Mouse (Mus musculus): Measurements from ENCODE around the gene Col4a2.

Col4a2 gene

DNA sequence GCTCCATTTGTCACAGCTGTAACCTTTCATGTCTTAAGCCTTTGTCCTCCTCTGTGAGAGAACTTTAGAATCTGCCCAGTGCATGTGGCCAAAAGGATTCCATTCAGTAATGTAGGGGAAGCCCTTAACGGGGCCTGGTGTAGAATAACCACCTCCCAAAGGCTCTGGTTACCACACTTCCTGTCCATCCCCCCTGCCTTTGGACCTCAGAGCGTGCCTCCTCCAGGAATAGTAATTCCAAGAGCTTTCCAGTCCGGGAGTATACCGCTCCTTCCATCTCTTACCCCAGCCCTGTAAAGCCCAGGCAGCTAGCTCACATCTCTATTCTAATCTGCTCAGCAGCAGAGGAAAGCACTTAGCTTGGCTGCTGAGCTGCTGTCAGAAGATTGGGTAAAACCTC lies 14.7 kb downstream of the Col4a2 start:
- DNase-seq: no peak

DNA sequence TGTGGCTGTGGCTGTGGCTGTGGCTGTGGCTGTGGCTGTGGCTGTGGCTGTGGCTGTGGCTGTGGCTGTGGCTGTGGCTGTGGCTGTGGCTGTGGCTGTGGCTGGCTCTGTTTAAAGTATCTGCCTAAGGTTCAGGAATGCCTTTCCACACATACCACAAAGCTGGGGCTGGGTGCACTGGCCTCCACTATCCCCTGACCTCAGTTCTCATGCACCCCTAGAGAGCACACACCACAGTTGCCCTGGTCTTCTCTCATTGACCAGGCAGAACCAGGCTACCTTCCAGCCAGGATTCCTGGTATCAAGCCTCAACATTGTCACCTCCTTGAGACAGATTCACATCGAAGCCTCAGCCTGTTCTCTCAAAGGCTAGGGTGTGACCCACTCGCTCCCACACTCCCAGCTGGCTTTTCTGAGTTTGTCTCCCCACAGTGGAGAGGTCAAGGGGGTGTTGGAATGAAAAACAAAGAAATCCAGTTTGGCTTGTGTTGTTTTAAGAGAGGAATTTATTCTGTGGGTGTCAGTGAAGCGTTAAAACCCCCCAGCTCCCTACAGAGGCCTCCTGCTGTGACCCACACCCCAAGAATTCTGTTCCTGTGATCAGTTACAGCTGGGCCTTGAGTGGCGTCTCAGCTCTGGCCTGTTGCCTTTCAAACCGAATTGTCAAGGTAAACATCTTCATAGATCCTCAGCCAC lies 15.3 kb downstream of the Col4a2 start:
- no peak for DNase-seq

DNA sequence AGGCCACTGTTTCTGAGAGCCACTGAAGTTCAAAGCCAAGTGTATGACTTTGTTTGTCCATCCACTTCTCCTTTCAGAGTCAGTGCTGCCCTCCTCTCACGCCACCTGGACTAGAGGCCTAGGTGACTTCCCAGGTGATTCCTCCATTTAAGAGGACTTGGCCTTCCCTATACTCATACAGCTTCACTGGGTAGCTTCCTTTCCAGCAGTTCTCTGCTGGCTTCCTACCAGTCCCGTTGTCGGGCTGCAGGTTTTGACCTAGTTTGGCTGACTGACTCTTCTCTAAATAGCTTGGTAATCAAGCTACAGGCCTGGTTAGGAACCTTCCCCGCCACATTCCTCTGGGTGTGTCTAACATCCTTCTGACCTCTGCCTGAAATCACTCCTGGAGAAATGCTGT lies 19.0 kb downstream of the Col4a2 start:
- DNase-seq: no peak

DNA sequence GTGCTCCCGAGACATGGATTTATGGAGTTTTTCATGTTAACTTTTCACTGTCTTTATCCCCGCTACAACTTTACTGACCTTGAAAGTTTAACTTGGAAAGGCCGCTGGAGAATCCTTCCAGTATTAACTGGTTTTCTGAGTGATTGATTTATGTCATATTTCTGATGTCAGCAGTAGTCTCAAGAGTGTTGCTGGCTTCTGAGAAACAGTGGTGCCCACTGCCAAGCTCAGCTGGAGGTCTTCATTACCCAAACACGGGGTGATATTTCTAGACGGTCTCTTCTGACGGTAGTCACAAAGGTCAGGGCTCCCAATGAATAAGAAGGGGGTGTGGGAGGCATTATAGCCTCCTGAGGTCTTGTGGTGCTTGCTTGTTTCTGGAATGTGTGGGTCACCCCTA lies 21.1 kb downstream of the Col4a2 start:
- no peak for DNase-seq

DNA sequence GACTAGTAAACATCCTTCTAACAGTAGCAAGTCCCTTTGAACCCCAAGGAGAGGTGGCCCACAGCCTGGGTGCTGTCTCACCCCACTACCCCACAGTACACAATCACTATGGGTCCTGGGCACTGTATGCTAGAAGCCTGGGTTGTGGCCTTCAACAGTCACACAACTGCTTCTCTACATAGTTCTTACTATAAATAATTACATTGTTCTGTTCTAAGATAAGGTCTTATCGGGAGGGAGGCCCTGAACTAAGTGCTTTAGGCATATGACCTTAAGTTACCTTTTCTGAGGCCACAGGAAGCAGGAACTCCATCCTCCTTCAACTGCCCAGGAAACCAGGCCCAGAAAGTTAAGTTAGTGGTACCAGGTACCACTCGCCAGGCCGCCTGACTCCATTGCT lies 21.9 kb downstream of the Col4a2 start:
- DNase-seq: no peak

DNA sequence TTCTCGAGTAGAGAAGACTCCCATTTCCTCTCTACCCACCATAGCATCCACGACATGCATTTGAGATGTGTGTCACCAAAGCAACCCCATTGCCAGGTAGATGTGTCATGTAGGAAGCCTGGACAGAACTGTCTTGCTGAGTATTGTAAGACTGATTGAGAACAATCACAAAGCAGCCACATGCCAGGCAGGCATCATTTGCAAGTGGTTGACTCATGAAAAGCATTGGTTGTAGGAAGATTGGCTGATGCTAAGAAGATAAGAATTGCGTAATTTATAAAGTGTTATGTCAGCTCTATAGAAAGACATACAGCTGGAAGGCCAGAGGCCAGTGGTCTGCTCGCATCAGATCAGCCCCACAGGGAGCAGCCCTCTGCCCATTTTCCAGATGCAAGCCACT lies 22.6 kb downstream of the Col4a2 start:
- no peak for DNase-seq

DNA sequence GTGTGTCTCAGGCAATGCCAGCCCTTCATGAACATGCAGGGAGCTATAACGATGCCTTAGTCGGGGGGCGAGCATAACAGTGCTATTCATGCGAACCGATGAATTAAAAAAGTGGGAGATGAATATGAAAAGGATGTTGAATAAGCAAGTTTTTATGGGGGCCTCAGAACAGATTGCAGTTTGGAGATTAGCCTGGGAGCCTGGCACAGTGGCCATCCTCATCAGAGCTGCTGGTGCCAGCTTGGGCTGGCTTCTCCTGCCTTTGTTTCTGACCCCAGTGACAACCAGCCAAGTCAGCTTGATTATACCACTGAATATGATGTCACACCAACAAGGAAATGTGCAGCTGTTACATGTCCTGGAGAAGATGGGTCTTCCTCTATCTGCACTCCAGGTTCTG lies 23.7 kb downstream of the Col4a2 start:
- no peak for DNase-seq

DNA sequence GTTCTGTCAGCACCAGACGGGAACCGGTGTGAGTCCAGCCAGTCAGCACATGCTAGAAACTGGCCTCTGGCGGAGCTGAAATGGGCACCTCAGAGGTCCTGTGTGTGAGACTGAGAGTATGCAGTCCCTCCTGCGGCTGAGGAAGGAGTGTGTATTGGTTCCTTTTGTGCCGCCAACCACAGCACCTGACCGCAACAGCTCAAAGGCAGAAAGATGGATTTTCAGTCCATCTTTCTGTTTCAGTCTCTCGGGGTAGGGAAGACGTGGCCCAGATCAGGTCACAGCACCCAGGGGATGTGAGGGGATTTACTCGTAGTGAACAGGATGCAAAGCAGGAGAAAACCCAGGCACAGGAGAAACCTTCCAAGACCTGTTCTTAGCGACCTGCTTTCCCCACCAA lies 25.0 kb downstream of the Col4a2 start:
- no peak for DNase-seq

DNA sequence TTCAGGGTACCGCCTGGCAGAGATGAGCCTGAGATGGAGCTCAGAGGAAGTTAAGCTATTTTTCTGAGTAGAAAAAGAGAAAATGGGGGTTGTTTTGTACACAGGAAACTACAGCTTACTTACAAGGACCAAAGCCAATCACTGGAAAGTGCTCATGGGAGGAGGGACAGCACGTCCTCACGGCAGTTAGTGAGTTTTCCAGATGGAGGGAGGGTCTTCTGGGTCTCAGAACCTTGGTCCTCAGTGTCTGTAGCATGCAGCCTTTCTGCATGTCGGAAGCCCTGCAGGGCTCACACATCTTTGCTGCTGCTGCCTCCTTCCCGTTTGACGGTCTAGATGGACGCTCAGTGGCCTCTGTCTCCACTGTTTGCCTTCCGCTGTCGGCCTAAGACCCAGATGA lies 25.9 kb downstream of the Col4a2 start:
- no peak for DNase-seq

DNA sequence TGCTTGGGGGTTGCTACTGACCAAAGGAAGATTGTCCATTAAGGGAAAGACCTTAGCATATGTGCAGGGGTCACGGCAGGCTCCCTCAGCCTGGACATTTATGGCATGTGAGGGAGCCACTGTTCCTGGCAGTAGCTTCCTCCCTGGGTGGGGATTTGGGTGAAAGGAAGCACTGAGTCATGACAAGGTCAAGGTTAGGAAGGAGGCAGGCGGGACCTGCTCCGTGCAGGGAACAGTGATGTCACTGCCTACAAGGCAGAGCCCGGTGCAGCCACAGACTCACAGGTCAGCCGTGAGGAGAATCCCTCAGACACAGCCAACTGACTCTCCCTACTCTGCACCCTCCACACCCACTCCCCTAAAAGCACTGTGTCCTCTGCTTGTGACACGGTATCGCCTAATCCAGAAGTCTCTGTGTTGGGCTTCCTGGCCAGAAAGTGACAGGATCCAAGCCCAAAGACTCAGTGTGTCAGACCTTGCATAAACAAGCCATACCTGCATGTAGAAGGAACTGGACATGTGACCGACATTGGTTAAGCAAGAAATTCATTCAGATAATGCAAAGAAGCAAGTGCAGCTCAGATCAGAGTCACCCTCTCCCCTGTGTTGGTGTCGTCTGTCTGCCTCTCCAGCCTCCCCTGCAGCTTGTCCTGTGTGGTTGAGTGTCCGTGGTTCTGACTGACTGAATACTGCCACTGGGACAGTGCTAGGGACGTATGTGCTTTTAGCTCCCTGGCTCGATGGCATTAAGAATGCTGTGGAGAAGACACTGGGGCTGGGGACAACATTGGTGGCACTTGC lies 27.9 kb downstream of the Col4a2 start:
- DNase-seq: no peak

DNA sequence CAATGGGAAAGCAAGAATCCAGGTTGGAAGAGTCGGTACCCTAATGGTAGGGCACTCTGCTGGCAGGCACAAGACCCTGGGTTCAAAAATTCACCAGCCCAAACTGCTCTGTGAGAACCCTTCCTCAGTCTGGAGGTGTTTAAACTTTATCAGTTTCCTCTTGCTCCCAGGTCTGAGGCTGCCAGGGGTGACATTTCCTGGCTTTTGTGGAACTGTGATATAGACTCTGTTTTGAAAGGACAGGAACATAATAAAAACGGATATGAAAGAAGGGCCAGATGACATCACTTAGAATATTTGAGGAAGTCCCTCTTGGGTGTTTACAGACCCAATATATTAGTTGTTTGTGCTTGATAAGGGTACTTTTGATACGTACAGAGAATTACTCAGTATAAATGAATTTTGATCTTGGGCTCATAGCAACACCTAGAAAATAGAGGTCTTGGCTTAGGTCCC lies 28.5 kb downstream of the Col4a2 start:
- no peak for DNase-seq

DNA sequence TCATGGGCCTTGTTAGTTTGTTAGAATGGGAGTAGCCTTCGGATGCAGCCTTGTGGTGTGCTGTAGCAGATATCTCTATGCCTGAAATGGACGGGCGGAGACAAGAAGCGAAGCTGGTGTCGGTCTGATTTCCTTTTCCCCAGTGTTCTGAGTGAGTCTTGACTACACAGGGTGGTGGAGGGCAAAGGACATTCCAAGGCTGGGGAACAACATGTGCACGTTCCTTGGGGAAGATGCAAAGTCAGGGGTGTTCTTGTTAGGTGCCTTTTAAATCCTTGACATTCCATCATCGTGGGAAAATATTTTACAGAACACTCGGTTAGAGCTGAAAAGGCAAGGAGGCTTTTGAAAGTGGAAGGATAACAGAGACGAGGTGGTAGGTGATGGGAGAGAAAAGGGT lies 31.9 kb downstream of the Col4a2 start:
- DNase-seq: no peak

DNA sequence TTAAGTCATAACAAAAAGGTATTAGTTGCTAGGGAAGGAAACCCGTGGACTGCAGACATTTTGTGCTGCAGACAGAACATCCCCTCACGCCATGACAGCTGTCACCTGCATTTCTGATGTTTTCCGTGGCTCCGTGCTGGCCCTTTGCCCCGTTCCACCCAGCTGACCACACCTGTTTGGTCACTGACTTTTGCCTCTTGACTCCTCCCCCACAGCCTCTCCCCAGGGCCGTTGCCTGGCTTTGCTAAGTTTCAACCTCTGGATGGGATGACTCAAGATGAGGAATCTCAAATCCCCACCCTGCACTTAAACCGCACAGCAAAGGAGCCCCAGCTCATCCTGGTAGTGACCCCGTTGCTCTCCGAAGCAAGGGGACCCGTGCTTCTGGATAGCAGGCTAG lies 33.6 kb downstream of the Col4a2 start:
- DNase-seq: no peak

DNA sequence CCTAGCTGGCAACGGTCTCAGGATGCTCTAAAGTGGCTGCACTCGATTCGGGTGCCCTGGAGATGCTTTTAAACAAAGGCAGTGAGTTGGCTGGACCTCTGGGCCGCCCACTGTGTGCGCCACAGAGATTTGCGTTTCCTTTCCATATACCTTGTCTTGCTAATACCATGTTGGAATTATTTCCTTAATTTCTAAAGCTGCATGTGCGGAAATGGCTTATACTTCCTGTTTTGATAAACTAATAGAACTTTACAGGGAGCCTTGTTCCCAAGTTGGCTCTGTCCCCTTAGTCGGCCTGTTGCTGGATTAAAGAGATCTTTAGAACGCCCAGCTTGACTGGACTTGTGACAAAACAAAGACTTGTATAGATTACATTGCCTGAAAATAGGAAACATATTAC lies 35.1 kb downstream of the Col4a2 start:
- no peak for DNase-seq

DNA sequence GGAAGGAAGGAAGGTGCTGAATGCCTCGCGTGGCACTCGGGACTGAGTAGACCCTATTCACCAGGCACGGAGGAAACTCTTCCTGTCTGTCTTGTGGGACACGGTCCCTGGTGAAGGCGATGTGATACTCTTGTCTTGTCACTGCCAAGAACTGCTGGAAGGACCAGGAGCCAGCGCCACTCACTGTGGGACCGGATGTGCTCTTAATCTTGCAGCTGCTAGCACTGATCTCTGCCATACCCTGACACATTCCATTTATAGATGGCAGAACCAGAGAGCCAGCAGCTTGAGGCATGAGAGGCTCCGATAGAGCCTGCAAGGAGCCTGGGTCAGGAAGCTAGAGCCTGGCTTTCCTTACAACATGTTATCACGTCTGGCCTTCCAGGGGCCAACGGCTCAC lies 36.0 kb downstream of the Col4a2 start:
- no peak for DNase-seq

DNA sequence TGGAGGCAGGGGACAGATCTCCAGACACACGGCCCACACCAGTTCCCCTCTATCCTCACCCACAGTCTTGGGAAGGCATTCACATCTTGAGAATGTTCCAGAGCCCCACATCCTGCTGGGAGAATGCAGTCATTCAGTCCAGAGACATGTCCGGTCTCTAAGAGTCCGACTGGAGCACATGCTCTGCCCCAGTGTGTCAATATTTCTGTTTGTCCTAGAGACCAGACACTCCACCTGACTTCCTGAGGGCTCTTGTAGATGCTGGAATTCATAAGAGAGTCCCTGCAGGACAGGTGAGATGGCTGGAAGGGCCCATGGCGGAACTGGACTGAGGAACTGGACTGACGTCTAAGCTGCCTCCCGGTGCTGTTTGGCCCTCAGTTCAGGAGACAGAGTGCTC lies 38.8 kb downstream of the Col4a2 start:
- DNase-seq: no peak

DNA sequence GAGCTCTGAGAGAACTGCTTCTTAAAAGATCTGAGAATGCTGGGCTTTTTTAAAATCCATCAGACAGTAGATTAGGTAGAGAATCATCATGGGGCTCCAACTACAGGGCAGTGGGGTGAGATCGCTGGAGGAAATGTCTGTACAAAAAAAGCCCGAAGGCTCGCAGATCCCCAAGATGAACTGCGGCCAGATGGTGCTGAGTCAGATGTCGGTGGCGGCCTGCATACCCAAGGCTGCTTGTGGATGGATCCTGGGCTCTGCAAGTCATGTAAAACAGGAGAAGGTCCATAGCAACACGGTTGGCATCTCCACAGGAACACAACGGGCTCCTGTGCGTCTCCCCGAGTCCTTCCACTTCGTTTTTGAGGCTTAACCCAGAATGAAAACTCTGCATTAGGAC lies 39.9 kb downstream of the Col4a2 start:
- DNase-seq: no peak

DNA sequence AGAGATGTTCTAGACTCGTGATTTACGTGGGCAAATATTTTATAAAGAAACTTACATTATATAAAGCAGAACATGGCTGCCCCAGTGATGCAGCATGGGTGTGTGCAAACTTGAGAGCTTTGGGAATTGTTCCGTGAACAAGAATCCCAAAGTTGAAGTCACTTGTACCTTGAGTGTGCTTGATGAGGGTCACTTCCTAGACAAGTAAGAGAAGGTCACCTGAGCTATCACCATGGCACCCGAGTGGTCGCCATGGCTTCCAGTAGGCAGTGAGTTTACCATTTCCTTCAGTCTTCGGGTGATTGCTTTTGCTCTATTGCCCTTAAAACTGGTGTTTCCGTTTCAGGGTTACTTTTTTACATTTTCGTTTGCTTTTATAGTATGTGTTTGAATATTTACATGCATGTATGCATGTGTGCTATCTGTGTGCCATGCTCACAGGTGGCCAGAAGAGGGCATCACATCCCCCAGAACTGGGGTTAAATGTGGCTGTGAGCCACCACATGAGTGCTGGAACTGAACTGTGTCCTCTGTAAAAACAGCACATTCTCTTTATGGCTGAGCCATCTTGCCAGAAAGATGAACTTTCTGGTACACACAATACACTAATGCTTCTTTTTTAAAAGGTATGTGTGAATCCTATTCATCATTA lies 42.3 kb downstream of the Col4a2 start:
- no peak for DNase-seq

DNA sequence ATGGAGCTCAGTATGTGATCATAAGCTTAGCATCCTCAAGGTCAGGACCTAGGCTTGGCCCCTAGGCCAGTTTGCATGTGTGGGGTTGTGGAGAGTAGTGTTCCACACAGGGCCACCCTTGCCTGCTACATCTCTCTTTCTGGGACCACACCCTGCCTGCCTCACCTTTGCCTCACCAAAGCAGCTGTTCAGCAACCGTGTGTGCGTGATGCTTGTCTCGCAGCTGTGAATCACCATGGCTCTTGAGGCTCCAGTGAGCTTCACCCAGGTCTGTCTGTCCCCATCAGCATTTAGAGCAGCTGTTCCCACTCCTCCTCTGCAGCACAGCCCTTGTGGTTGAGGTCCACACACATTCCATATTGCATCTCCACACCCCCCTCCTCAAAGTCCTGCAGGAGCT lies 43.3 kb downstream of the Col4a2 start:
- no peak for DNase-seq

DNA sequence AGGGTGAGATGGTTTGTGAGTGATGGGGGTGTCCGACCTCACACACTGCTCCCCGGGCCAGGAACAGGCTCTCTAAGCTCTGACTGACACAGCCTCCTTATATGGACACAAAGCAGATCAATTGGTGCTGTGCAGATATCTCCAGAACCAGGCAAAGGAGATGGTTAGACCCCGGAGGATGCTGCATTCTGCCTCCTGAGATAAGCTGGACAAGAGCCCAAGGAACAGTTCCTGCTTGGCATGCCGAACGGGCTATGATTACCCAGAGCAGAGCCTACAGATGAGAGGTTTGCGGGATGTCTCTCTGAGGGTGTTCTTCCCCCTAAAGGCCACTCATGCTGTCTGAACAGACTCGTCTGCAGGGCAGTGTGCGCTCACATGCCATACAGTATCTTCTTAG lies 44.2 kb downstream of the Col4a2 start:
- no peak for DNase-seq

DNA sequence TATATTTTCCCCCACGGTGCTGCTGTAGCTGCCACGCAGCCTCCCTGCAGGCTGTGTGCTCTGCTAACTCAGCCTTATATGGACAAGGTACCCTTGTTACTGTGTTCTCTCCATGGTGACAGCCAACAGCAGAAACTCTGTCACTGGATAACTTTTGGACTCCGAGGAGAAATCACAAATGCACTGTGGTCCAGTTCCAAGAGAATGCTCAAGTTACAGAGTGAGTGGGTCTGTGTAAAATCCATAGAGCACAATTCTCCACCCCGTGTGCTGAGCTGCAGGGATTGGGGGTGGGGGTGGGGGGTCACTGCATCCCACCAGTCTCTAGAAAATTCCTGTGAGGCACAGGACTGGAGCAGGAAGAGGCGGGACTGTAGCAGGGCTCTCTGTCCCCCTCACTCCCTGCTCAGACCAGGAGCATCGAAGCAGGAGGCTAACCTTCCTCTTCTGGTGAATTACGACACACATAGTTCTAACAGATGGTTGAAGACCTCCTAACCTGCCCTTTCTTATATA lies 45.4 kb downstream of the Col4a2 start:
- no peak for DNase-seq

DNA sequence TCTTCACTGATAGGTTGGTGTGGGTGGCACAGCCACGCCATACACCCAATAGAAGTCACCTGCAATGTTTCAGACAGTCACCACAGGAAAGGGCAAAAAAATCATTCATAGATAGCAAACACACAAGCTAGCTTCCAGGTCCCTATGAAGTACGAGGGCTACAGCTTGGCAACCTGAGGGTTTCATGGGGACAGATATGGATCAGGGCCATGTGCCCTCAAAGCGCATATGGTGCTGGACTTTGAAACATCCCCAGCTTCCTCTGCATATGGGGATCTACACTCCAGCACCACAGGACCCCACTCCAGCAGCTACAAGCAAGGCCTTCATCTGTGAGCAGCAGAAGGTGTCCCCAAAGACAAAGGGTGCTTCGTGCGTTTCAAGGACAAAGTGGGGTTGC lies 47.2 kb downstream of the Col4a2 start:
- DNase-seq: no peak

DNA sequence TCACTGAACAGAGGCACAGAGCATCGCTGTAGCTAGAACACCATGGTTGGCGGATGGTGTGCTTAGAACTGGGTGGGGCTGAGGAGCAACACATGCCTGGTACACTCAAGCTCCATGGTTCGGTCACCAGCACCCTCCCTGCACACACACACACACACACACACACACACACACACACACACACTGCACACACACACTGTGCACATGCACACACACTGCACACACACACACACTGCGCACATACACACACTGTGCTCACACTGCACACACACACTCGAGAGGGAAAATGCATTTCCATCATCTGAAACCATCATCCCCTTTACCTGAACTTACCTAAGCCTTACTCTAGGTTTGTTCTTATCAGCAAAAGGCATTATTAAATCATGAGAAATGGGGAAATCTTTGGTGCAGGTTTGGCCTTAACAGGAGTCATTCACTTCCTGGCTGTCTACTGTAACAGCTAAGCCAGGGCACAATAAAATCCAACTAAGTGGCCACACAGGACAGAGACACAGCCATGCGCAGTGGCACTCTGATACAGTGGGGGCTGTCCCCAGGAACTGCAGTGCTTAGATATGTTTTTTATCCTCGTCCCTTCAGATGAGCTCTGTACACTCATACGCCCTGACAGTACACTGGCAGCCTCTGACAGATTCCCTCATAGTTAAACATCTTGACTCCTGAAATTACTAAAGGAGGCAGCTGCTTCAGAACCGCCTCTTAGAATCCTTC lies 49.1 kb downstream of the Col4a2 start:
- no peak for DNase-seq
